Mouse (Mus musculus) cortical plate, adult 2 months (tissue): Measurements from ENCODE around the gene Zfp90.

Experiments used
- CTCF ChIP-seq: fragments of 200-500 bp; IDR thresholded peaks from 2 replicates; pipeline ENCODE4 v1.5.1; 2011; ENCODE audit warnings: mild to moderate bottlenecking, control low read depth, low read length; ENCODE audit not compliant: insufficient read depth; ENCODE audit errors: extremely low read depth
- POLR2A ChIP-seq: fragments of 200-500 bp; IDR thresholded peaks from 2 replicates; pipeline ENCODE4 v1.6.1; 2011; ENCODE audit warnings: mild to moderate bottlenecking, low read length, control low read depth; ENCODE audit not compliant: insufficient read depth; ENCODE audit errors: extremely low read depth

DNA sequence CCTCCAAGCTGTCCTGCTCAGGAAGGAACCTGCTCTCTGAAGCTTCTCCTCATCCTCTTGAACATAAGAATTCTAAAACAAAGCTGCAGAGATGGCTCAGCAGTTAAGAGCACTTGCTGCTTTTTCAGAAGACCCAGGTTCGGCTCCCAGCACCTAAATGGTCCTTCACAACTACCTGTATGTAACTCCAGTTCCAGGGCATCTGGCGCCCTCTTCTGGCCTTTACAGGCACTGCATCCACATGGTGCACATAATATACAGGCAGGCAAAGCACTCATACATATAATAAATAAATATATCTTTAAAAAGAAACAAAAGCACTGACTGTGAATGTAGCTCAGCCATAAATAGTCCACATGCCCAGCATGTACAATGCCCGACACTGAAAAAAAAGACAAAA, 46.6 kb upstream of the Zfp90 start:
- TF ChIP-seq POLR2A (no peak), CTCF (no peak)
